Mouse (Mus musculus) erythroblast, adult 5-6 weeks (primary cell): ENCODE measurements around the gene Olfr391-ps. TPM values are rescaled to one million over a fixed set of nuclear protein-coding genes. Genes with fewer than 3 reads are reported as not detected.

Experiments
- ATAC-seq: replicated peaks from 2 replicates; pipeline ENCODE4 v1.8.0; 2016; ENCODE audit warnings: moderate number of reproducible peaks, mild to moderate bottlenecking, moderate TSS enrichment, inconsistent platforms; ENCODE audit not compliant: poor library complexity, low FRiP score, severe bottlenecking
- total RNA-seq, 2 experiments: library from RNA; stranded (forward) in 1 of 2; stranded (reverse) in 1 of 2; fragments of 150-400 nt in 1 of 2; fragments of 200-764, 138-1000 nt in 1 of 2; gene quantifications; 2 replicates each; pipeline versions ENCODE4 v1.2.3 to v1.2.4; 2015 to 2017; ENCODE audit warnings: low replicate concordance in 2 of 2

Gene Olfr391-ps
- total RNA-seq (2015; ENCODE audit: low replicate concordance) (not detected in 2 replicates), total RNA-seq (2017; ENCODE audit: low replicate concordance) (not detected in 2 replicates)

DNA sequence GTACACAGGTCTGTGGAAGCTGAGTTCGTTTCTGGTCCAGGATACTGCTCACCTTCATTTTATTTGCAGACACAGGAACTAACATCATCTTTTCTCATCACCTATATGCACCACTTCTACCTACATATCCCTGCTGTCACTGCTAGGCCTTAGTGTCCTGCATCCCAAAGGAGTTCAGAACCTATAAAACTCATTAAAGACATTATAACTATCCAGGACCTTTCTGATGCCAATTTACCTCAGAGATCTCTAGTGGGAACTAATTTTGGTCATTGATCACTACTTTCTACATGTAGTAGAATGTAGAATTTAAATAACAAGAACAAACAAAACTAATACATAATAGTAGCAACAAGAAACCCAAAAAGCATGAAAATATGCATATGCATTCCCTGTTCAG, at the start of gene Olfr391-ps:
Olfr391-ps (minus strand) TSS at position 101 of the 400 bp plus-strand sequence.
- ATAC-seq: no peak

DNA sequence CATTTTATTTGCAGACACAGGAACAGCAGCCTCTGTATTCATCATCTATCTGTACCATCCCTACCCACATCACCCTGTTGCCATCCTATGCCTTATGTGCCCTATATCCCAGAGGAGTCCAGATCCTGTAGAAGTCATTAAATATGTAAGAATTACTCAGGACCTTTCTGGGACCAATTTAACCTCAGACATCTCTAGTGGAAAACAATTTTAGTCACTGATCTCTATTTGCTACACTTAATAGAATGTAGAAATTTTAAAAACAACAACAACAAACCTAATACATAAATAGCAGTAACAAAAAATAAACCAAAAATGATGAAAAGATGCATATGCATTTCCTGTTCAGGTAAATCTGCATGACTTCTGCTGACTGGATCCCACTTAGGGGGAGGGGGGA, 48.5 kb upstream of the Olfr391-ps start, which contains the start of gene Olfr393:
Olfr393 (minus strand) TSS at position 101 of the 400 bp plus-strand sequence.
- no peak for ATAC-seq

DNA sequence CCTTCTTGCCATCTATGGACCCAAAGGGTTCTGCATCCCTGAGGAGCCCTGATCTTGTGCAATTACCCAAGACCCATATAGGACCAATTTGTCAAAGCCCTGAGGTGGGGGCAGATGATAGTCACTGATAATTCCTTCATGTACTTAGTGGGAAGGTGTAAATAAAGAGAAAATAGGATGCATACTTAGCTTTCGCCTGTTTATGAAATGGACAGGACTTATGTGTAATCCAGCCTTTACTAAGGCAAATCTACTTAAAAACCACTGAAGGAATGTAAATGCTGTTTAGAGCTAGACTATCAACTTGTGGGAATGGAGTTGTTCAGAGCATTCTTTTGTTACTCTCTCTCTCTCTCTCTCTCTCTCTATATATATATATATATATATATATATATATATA, 14.1 kb upstream of the Olfr391-ps start, which contains the start of gene Olfr392:
Olfr392 (minus strand) TSS at position 101 of the 400 bp plus-strand sequence.
- no peak for ATAC-seq

DNA sequence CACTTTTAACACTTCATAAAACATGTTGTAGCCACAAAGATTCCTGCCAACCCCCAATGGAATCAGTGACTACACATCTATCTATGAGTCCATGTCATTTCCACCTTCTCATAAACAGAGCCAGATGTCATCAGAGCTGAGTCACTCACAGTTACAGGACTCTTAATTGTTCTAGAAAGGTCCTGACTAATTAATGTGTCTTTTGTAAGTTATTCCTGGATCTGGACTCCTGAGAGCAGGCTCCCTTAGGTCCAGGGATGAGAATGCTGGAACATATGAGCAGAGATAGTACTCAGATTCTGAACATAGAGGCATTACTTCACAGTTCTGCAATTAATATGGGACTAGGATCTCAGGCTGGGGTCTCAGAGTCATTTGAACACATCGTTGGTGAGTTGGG, 20.2 kb downstream of the Olfr391-ps start, which contains the start of gene Olfr390:
Olfr390 (plus strand) TSS at position 301 of the 400 bp plus-strand sequence.
- no peak for ATAC-seq

DNA sequence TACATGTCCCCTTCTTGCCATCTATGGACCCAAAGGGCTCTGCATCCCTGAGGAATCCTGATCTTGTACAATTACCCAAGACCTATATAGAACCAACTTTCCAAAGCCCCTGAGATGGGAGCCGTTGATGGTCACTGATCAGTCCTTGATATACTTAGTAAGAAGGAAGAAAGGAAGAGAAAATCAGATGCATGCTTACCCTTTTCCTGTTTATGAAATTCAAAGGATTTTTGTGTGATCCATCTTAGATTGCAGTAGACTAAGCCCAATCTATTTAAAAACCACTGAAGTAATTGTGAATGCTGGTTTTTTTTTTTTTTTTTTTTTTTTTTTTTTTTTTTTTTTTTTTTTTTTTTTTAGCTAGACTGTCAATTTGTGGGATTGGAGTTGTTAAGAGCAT, 22.2 kb downstream of the Olfr391-ps start, which contains the start of gene Olfr389:
Olfr389 (minus strand) TSS at position 101 of the 400 bp plus-strand sequence.
- ATAC-seq: no peak

DNA sequence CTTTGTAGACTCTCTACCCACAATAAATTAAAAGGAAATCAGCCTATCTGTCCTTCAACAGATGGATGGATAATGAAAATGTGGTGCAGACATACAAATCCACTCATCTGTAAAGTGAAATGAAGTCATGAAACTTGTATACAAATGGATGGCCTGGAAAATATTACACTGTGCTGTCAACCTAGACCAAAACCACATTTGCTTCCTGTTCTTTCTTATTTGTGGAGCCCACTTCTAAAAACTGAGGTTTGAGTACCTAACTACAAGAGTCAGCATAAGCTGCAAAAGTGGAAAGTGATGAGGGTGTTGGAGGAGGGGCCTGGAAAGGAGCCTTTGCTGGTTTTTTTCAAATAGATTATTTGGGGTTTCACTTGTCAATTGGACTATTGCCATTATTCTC, 43.7 kb downstream of the Olfr391-ps start:
- no peak for ATAC-seq

Other genes starting within 250 kb of the Olfr391-ps start
- gene Olfr385, start 210.0 kb downstream of the Olfr391-ps start, total RNA-seq (2015; ENCODE audit: low replicate concordance): not detected in 2 replicates
- gene Olfr385, start 210.0 kb downstream of the Olfr391-ps start, total RNA-seq (2017; ENCODE audit: low replicate concordance): not detected in 2 replicates
- gene Olfr384, start 204.5 kb downstream of the Olfr391-ps start, total RNA-seq (2015; ENCODE audit: low replicate concordance): not detected in 2 replicates
- gene Olfr384, start 204.5 kb downstream of the Olfr391-ps start, total RNA-seq (2017; ENCODE audit: low replicate concordance): not detected in 2 replicates
- gene Zfp735, start 114.3 kb downstream of the Olfr391-ps start, total RNA-seq (2015; ENCODE audit: low replicate concordance): not detected in 2 replicates
- gene Zfp735, start 114.3 kb downstream of the Olfr391-ps start, total RNA-seq (2017; ENCODE audit: low replicate concordance): not detected in 2 replicates
- not detected in 2 replicates for gene Olfr389, start 22.3 kb downstream of the Olfr391-ps start, total RNA-seq (2015; ENCODE audit: low replicate concordance)
- gene Olfr389, start 22.3 kb downstream of the Olfr391-ps start, total RNA-seq (2017; ENCODE audit: low replicate concordance): not detected in 2 replicates
- not detected in 2 replicates for gene Olfr390, start 20.1 kb downstream of the Olfr391-ps start, total RNA-seq (2015; ENCODE audit: low replicate concordance)
- not detected in 2 replicates for gene Olfr390, start 20.1 kb downstream of the Olfr391-ps start, total RNA-seq (2017; ENCODE audit: low replicate concordance)
- gene Olfr392, start 14.0 kb upstream of the Olfr391-ps start, total RNA-seq (2015; ENCODE audit: low replicate concordance): not detected in 2 replicates
- gene Olfr392, start 14.0 kb upstream of the Olfr391-ps start, total RNA-seq (2017; ENCODE audit: low replicate concordance): 0.51 TPM in 1 of 2 replicates, not detected in the other
- not detected in 2 replicates for gene Olfr393, start 48.4 kb upstream of the Olfr391-ps start, total RNA-seq (2015; ENCODE audit: low replicate concordance)
- gene Olfr393, start 48.4 kb upstream of the Olfr391-ps start, total RNA-seq (2017; ENCODE audit: low replicate concordance): not detected in 2 replicates
- gene Olfr394, start 87.7 kb upstream of the Olfr391-ps start, total RNA-seq (2015; ENCODE audit: low replicate concordance): not detected in 2 replicates
- under 0.01 TPM in 1 of 2 replicates, not detected in the other for gene Olfr394, start 87.7 kb upstream of the Olfr391-ps start, total RNA-seq (2017; ENCODE audit: low replicate concordance)
- gene Olfr395, start 106.2 kb upstream of the Olfr391-ps start, total RNA-seq (2015; ENCODE audit: low replicate concordance): not detected in 2 replicates
- not detected in 2 replicates for gene Olfr395, start 106.2 kb upstream of the Olfr391-ps start, total RNA-seq (2017; ENCODE audit: low replicate concordance)
- not detected in 2 replicates for gene Olfr23, start 133.6 kb upstream of the Olfr391-ps start, total RNA-seq (2015; ENCODE audit: low replicate concordance)
- gene Olfr23, start 133.6 kb upstream of the Olfr391-ps start, total RNA-seq (2017; ENCODE audit: low replicate concordance): not detected in 2 replicates
- gene Olfr397, start 157.8 kb upstream of the Olfr391-ps start, total RNA-seq (2015; ENCODE audit: low replicate concordance): not detected in 2 replicates
- 0.28 TPM in 1 of 2 replicates, not detected in the other for gene Olfr397, start 157.8 kb upstream of the Olfr391-ps start, total RNA-seq (2017; ENCODE audit: low replicate concordance)
- gene Olfr398, start 187.4 kb upstream of the Olfr391-ps start, total RNA-seq (2015; ENCODE audit: low replicate concordance): not detected in 2 replicates
- not detected in 2 replicates for gene Olfr398, start 187.4 kb upstream of the Olfr391-ps start, total RNA-seq (2017; ENCODE audit: low replicate concordance)